Mouse (Mus musculus) cerebellum, adult 2 months (tissue): ENCODE measurements around the gene Ogg1.

Source experiments
- CTCF ChIP-seq: fragments of 200-500 bp; IDR thresholded peaks from 2 replicates; pipeline ENCODE4 v1.5.1; 2011; ENCODE audit warnings: low read depth, mild to moderate bottlenecking, control low read depth, low read length, moderate library complexity, borderline replicate concordance; ENCODE audit not compliant: insufficient read depth
- POLR2A ChIP-seq: fragments of 200-500 bp; IDR thresholded peaks from 2 replicates; pipeline ENCODE4 v1.6.1; 2011; ENCODE audit warnings: low read length, control low read depth, borderline replicate concordance; ENCODE audit not compliant: insufficient read depth

GRCm38 (mm10) chr6:113368577-113368976 lies 41.8 kb downstream of the Ogg1 start:
- TF ChIP-seq CTCF (no peak), POLR2A (no peak)
